25 mouse cellular contexts compared by ENCODE assay signal in the genomic region with DNA sequence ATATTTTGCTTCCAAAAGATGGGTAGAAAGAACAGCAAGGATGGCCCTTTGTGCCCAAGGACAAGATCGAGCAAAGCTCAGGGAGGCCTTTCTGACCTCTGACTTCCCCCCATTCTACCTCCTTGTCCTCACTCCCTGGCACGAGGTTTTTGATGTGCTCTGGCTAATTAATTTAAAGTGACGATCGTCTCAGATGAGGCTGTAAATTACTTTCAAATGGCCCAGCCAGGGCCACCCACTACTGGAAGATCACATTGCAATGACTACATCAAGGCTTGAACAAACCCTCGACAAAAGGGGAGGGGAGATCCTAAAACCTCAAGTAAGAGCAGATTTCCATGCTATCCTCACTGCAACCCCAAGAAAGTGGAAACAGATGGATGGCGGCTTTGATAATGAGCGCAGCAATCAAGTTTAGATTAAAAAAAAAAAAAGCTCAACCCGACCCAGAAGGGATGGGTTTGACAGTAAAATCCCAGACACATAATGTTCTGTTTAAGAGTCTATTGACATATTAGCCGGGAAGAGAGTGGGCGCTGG.
DNase-seq lines count a peak whose midpoint lies in the region; ATAC-seq and TF ChIP-seq lines count a peak whose summit lies in the region.
"Had no signal": no experiment of that assay in that cellular context is flagged by ENCODE, and none has a peak within 500 bp of the region (broad histone marks: within the 10 kb centered on the region; RNA-seq: fewer than 3 reads in every experiment).

No protein-coding gene starts in this region.

- 30% methylated on average over 10 of the region's 10 CpGs for WGBS in embryonic facial prominence, embryonic 15.5 days
- 17% methylated on average over 10 of the region's 10 CpGs for WGBS in limb, embryonic 14.5 days
- 91% methylated on average over 10 of the region's 10 CpGs for WGBS in thymus, adult 2 months

- H3K27me3 ChIP-seq in embryonic facial prominence, embryonic 15.5 days, result peaks cover 19% of the 10 kb centered on the region
- H3K27me3 ChIP-seq in limb, embryonic 14.5 days (ENCODE audit: control insufficient read depth, insufficient read depth, low read length), result no peaks in the 10 kb centered on the region; the same call in 1 of the 2 replicates
- no peaks in the 10 kb centered on the region for H3K27me3 ChIP-seq in thymus, adult 2 months (ENCODE audit: control insufficient read depth, insufficient read depth, low read length)
- H3K27me3 ChIP-seq: liver, embryonic 15.5 days had no signal

- TF ChIP-seq CTCF in brain, embryonic 14.5 days (IDR thresholded peaks at IDR 0.05; ENCODE audit: borderline replicate concordance, extremely low read depth, insufficient read depth, insufficient read length), result no peak
- no peak for TF ChIP-seq CTCF in thymus, adult 2 months (IDR thresholded peaks at IDR 0.05; ENCODE audit: borderline replicate concordance, control insufficient read depth, extremely low read depth, insufficient read depth, low read length, poor library complexity)

- peak; percentile 51 for DNase-seq in brain, embryonic 14.5 days (ENCODE audit: low read depth)
- peak; percentile 63 for DNase-seq in embryo, embryonic 11 days
- peak; percentile 76 for DNase-seq in limb, embryonic 14.5 days (ENCODE audit: low spot score)
- no peak for DNase-seq in heart, postnatal 10 days
- DNase-seq in thymus, adult 2 months, result no peak
- DNase-seq: adrenal gland, postnatal 14 days; cerebellum, adult 11 months; cerebellum, postnatal 10 days; gastrocnemius, postnatal 36 days; heart, adult 2 months; kidney, adult 11 months; kidney, postnatal 10 days; layer of hippocampus, postnatal 36 days; liver; lung, postnatal 4 days; thymus, postnatal 36 days had no signal

- H3K4me2 ChIP-seq in embryonic facial prominence, embryonic 15.5 days (replicated peaks), result peak overlapping the region; percentile 17; the same call in 1 of the 2 replicates
- no peak overlapping the region for H3K4me2 ChIP-seq in limb, embryonic 14.5 days (replicated peaks; ENCODE audit: low read depth, low read length, severe bottlenecking)
- H3K4me2 ChIP-seq: heart, embryonic 13.5 days; hindbrain, embryonic 12.5 days; liver, embryonic 15.5 days; lung, embryonic 15.5 days; midbrain, embryonic 15.5 days; neural tube, embryonic 13.5 days had no signal

- peaks cover 45% of the 10 kb centered on the region for H3K4me1 ChIP-seq in embryonic facial prominence, embryonic 15.5 days
- peaks cover 39% of the 10 kb centered on the region for H3K4me1 ChIP-seq in limb, embryonic 14.5 days (ENCODE audit: control insufficient read depth, insufficient read depth, low read length)
- no peaks in the 10 kb centered on the region for H3K4me1 ChIP-seq in thymus, adult 2 months (replicated peaks; ENCODE audit: control insufficient read depth, insufficient read depth, low read length)
- H3K4me1 ChIP-seq: liver, embryonic 15.5 days had no signal

- peak overlapping the region; percentile 60; the same call in 1 of the 2 replicates for H3K27ac ChIP-seq in embryonic facial prominence, embryonic 15.5 days (replicated peaks)
- H3K27ac ChIP-seq in limb, embryonic 14.5 days (replicated peaks; ENCODE audit: low read depth, low read length), result no peak overlapping the region
- H3K27ac ChIP-seq in thymus, adult 2 months (ENCODE audit: control insufficient read depth, insufficient read depth, low read length), result no peak overlapping the region
- H3K27ac ChIP-seq: heart, adult 2 months; heart, embryonic 13.5 days; hindbrain, embryonic 12.5 days; liver, embryonic 15.5 days; lung, embryonic 15.5 days; midbrain, embryonic 15.5 days; neural tube, embryonic 13.5 days had no signal

- no peak overlapping the region for H3K9ac ChIP-seq in embryonic facial prominence, embryonic 15.5 days
- H3K9ac ChIP-seq in limb, embryonic 14.5 days (ENCODE audit: low read depth, low read length, severe bottlenecking), result no peak overlapping the region
- H3K9ac ChIP-seq: heart, embryonic 13.5 days; hindbrain, embryonic 12.5 days; liver, embryonic 15.5 days; lung, embryonic 15.5 days; midbrain, embryonic 15.5 days; neural tube, embryonic 13.5 days had no signal

- no peaks in the 10 kb centered on the region for H3K9me3 ChIP-seq in embryonic facial prominence, embryonic 15.5 days (replicated peaks)
- H3K9me3 ChIP-seq in limb, embryonic 14.5 days (ENCODE audit: control insufficient read depth, low read length), result no peaks in the 10 kb centered on the region
- H3K9me3 ChIP-seq: heart, embryonic 13.5 days; hindbrain, embryonic 12.5 days; liver, embryonic 15.5 days; lung, embryonic 15.5 days; midbrain, embryonic 15.5 days; neural tube, embryonic 13.5 days had no signal

- intact Hi-C loops in heart, postnatal 10 days (cut with DNase I), result no loop called here

- H3K4me3 ChIP-seq in embryonic facial prominence, embryonic 15.5 days (replicated peaks), result no peak overlapping the region
- H3K4me3 ChIP-seq in limb, embryonic 14.5 days (replicated peaks; ENCODE audit: low read length), result no peak overlapping the region
- H3K4me3 ChIP-seq in thymus, adult 2 months (ENCODE audit: control insufficient read depth, insufficient read depth, low read length), result no peak overlapping the region
- H3K4me3 ChIP-seq: heart, adult 2 months; heart, embryonic 13.5 days; hindbrain, embryonic 12.5 days; liver, embryonic 15.5 days; lung, embryonic 15.5 days; midbrain, embryonic 15.5 days; myocyte; neural tube, embryonic 13.5 days had no signal

- no peak for ATAC-seq in embryonic facial prominence, embryonic 15.5 days (ENCODE audit: insufficient number of reproducible peaks, low FRiP score, low TSS enrichment, low read depth)
- peak; percentile 23; the same call in 1 of the 2 replicates for ATAC-seq in limb, embryonic 14.5 days (ENCODE audit: low FRiP score, low read depth)
- ATAC-seq in erythroid progenitor cell, adult 5-6 weeks (replicated peaks; ENCODE audit: low FRiP score, poor library complexity, severe bottlenecking), result no peak
- ATAC-seq: midbrain, embryonic 15.5 days had no signal

- TF ChIP-seq POLR2A in brain, embryonic 14.5 days (IDR thresholded peaks at IDR 0.05; ENCODE audit: borderline replicate concordance, extremely low read depth, insufficient read depth, insufficient read length, poor library complexity, severe bottlenecking), result no peak
- TF ChIP-seq POLR2A in limb, embryonic 14.5 days (IDR thresholded peaks at IDR 0.05; ENCODE audit: borderline replicate concordance, extremely low read depth, insufficient read depth, insufficient read length), result no peak
- no peak for TF ChIP-seq POLR2A in thymus, adult 2 months (IDR thresholded peaks at IDR 0.05; ENCODE audit: control insufficient read depth, extremely low read depth, insufficient read depth, low read length, poor library complexity)

- no peaks in the 10 kb centered on the region for H3K36me3 ChIP-seq in embryonic facial prominence, embryonic 15.5 days
- H3K36me3 ChIP-seq in limb, embryonic 14.5 days (ENCODE audit: control insufficient read depth, insufficient read depth, low read length), result no peaks in the 10 kb centered on the region
- no peaks in the 10 kb centered on the region for H3K36me3 ChIP-seq in thymus, adult 2 months (ENCODE audit: control insufficient read depth, insufficient read depth, low read length)
- H3K36me3 ChIP-seq: heart, embryonic 13.5 days; hindbrain, embryonic 12.5 days; liver, embryonic 15.5 days; lung, embryonic 15.5 days; midbrain, embryonic 15.5 days; neural tube, embryonic 13.5 days had no signal

Comparison
In these comparisons a context has a peak if more than half of its experiments do, and no peak if none do; other contexts are left out.
1. DNase-seq: peak in brain, embryonic 14.5 days (single experiment), embryo, embryonic 11 days (single experiment) and limb, embryonic 14.5 days (single experiment); none in heart, postnatal 10 days (0 of 2) and thymus, adult 2 months (single experiment).